ENCODE assay signal across 10 mouse cellular contexts in the genomic region with DNA sequence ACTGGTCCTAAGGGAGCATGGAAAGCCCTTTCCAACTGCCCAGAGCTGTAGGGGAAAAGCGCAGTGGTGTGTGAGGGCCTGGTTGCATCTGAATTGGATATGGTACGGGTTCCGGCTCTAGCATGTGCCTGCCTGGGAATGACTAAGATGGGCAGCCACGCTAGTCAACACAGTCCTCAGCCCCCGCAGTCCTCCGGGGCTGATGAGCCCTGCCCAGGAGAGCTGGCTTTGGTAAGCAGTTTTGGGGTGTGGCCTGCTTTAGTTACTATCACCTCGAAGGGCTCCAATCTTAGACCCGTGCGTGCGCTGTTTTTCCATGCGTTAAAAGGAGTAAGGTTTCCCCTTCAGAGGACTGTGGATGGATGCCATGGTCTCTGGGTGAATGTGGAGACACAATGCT. TPM values are rescaled to one million over a fixed set of nuclear protein-coding genes. Genes with fewer than 3 reads are reported as not detected.
DNase-seq lines count a peak whose midpoint lies in the region; ATAC-seq and TF ChIP-seq lines count a peak whose summit lies in the region.
"Had no signal": no experiment of that assay in that cellular context is flagged by ENCODE, and none has a peak within 500 bp of the region (broad histone marks: within the 10 kb centered on the region; RNA-seq: fewer than 3 reads in every experiment).

No protein-coding gene starts in this region.

- DNase-seq in heart, adult 11 months: peak; percentile 91
- no peak for DNase-seq in heart, adult 18-20 months
- no peak for DNase-seq in spleen, adult 2 months (ENCODE audit: low read depth in 1 of 2, low spot score in 2 of 2)
- no peak for DNase-seq in spleen, adult 12 weeks (ENCODE audit: low spot score)
- DNase-seq in right cerebral cortex, postnatal 25 days: no peak
- DNase-seq: cerebellum, adult 2 months had no signal

- no peak for TF ChIP-seq POLR2A in spleen, adult 2 months (IDR thresholded peaks at IDR 0.05; ENCODE audit: low read depth, low read length)

- WGBS in spleen, adult 2 months: 82% methylated on average over 11 of the region's 11 CpGs
- WGBS in intestine, embryonic 16.5 days: 71% methylated on average over 11 of the region's 11 CpGs
- 73% methylated on average over 11 of the region's 11 CpGs for WGBS in stomach, embryonic 15.5 days
- WGBS in midbrain, embryonic 13.5 days: 87% methylated on average over 11 of the region's 11 CpGs

- peak overlapping the region; percentile 80 for H3K27ac ChIP-seq in spleen, adult 2 months (ENCODE audit: insufficient read depth, low read length)
- no peak overlapping the region for H3K27ac ChIP-seq in intestine, embryonic 16.5 days (ENCODE audit: low read length)
- peak overlapping the region; percentile 26; the same call in 1 of the 2 replicates for H3K27ac ChIP-seq in stomach, embryonic 15.5 days
- no peak overlapping the region for H3K27ac ChIP-seq in midbrain, embryonic 13.5 days
- H3K27ac ChIP-seq: neural tube, embryonic 15.5 days had no signal

- no peaks in the 10 kb centered on the region for H3K36me3 ChIP-seq in spleen, adult 2 months (ENCODE audit: control insufficient read depth, insufficient read depth, low read length)
- H3K36me3 ChIP-seq in intestine, embryonic 16.5 days (ENCODE audit: control insufficient read depth, insufficient read depth, low read length): no peaks in the 10 kb centered on the region
- H3K36me3 ChIP-seq in stomach, embryonic 15.5 days: no peaks in the 10 kb centered on the region
- H3K36me3 ChIP-seq in midbrain, embryonic 13.5 days: no peaks in the 10 kb centered on the region
- H3K36me3 ChIP-seq: neural tube, embryonic 15.5 days had no signal

- peaks cover 21% of the 10 kb centered on the region; the same call in 1 of the 2 replicates for H3K4me1 ChIP-seq in spleen, adult 2 months (ENCODE audit: control insufficient read depth, insufficient read depth, insufficient read length)
- no peaks in the 10 kb centered on the region; the same call in 1 of the 2 replicates for H3K4me1 ChIP-seq in intestine, embryonic 16.5 days (ENCODE audit: control insufficient read depth, insufficient read depth, low read length)
- peaks cover 7% of the 10 kb centered on the region; the same call in 1 of the 2 replicates for H3K4me1 ChIP-seq in stomach, embryonic 15.5 days
- no peaks in the 10 kb centered on the region for H3K4me1 ChIP-seq in midbrain, embryonic 13.5 days (replicated peaks)

- ATAC-seq in intestine, embryonic 16.5 days: peak; percentile 67
- ATAC-seq in stomach, embryonic 15.5 days (ENCODE audit: insufficient read depth, low FRiP score, low read depth): peak; percentile 82
- ATAC-seq in midbrain, embryonic 13.5 days: no peak

- peak overlapping the region; percentile 51 for H3K4me3 ChIP-seq in spleen, adult 2 months (ENCODE audit: extremely low read depth, insufficient read depth, insufficient read length)
- no peak overlapping the region for H3K4me3 ChIP-seq in intestine, embryonic 16.5 days (ENCODE audit: low read length)
- no peak overlapping the region for H3K4me3 ChIP-seq in stomach, embryonic 15.5 days (replicated peaks)
- H3K4me3 ChIP-seq in midbrain, embryonic 13.5 days (replicated peaks): no peak overlapping the region
- H3K4me3 ChIP-seq: neural tube, embryonic 15.5 days had no signal

- H3K27me3 ChIP-seq in spleen, adult 2 months (ENCODE audit: control insufficient read depth, insufficient read depth, low read length): no peaks in the 10 kb centered on the region
- H3K27me3 ChIP-seq in intestine, embryonic 16.5 days (replicated peaks; ENCODE audit: control insufficient read depth, insufficient read depth, low read length): no peaks in the 10 kb centered on the region
- H3K27me3 ChIP-seq in stomach, embryonic 15.5 days (replicated peaks): no peaks in the 10 kb centered on the region
- H3K27me3 ChIP-seq in midbrain, embryonic 13.5 days: no peaks in the 10 kb centered on the region
- H3K27me3 ChIP-seq: neural tube, embryonic 15.5 days had no signal

- H3K9me3 ChIP-seq in intestine, embryonic 16.5 days (ENCODE audit: control insufficient read depth, low read length): 0 out of 2 replicates have a peak, but pooled peaks cover 4% of the 10 kb centered on the region
- no peaks in the 10 kb centered on the region for H3K9me3 ChIP-seq in stomach, embryonic 15.5 days
- no peaks in the 10 kb centered on the region for H3K9me3 ChIP-seq in midbrain, embryonic 13.5 days
- H3K9me3 ChIP-seq: neural tube, embryonic 15.5 days had no signal

- TF ChIP-seq CTCF in spleen, adult 2 months (IDR thresholded peaks at IDR 0.05; ENCODE audit: extremely low read depth, insufficient read depth, insufficient read length, insufficient replicate concordance): no peak

- no peak overlapping the region; the same call in 1 of the 2 replicates for H3K9ac ChIP-seq in intestine, embryonic 16.5 days (ENCODE audit: low read depth, low read length)
- H3K9ac ChIP-seq in stomach, embryonic 15.5 days: peak overlapping the region; percentile 9; the same call in 1 of the 2 replicates
- no peak overlapping the region for H3K9ac ChIP-seq in midbrain, embryonic 13.5 days (replicated peaks)
- H3K9ac ChIP-seq: neural tube, embryonic 15.5 days had no signal

- peak overlapping the region; percentile 26 for H3K4me2 ChIP-seq in intestine, embryonic 16.5 days (ENCODE audit: low read depth, low read length)
- H3K4me2 ChIP-seq in stomach, embryonic 15.5 days: peak overlapping the region; percentile 33
- no peak overlapping the region for H3K4me2 ChIP-seq in midbrain, embryonic 13.5 days (replicated peaks)
- H3K4me2 ChIP-seq: neural tube, embryonic 15.5 days had no signal

RNA-seq across cellular contexts. Expression of a gene that starts 16.4 kb away (rescaled TPM):
- 100 to 1,000 TPM; 363 to 405 TPM for total RNA-seq in heart, adult 18-20 months (2021)
- 361 and 391 TPM in 2 replicates for polyA plus RNA-seq in spleen, adult 2 months (2012; rRNA removed)
- 1,661 and 1,810 TPM in 2 replicates for polyA plus RNA-seq in intestine, embryonic 16.5 days (2015; fragmentation: Nextera tagmentation; extraction: Ambion mirVana)
- 1,924 and 2,089 TPM in 2 replicates for polyA plus RNA-seq in stomach, embryonic 15.5 days (2015; fragmentation: Nextera tagmentation; extraction: Ambion mirVana)
- 4,178 and 4,302 TPM in 2 replicates for polyA plus RNA-seq in midbrain, embryonic 13.5 days (2015; fragmentation: Nextera tagmentation; extraction: Ambion mirVana)

RNA-seq across cellular contexts. Expression of a gene that starts 20.8 kb away (rescaled TPM):
- 10 to 100 TPM; 10.1 to 11.4 TPM for total RNA-seq in heart, adult 18-20 months (2021)
- 7.1 and 9.3 TPM in 2 replicates for polyA plus RNA-seq in spleen, adult 2 months (2012; rRNA removed)
- polyA plus RNA-seq in intestine, embryonic 16.5 days (2015; fragmentation: Nextera tagmentation; extraction: Ambion mirVana): 28.3 and 30.8 TPM in 2 replicates
- 30.7 and 34.4 TPM in 2 replicates for polyA plus RNA-seq in stomach, embryonic 15.5 days (2015; fragmentation: Nextera tagmentation; extraction: Ambion mirVana)
- polyA plus RNA-seq in midbrain, embryonic 13.5 days (2015; fragmentation: Nextera tagmentation; extraction: Ambion mirVana): 28.8 and 33.6 TPM in 2 replicates

Comparison
In these comparisons a context has a peak if more than half of its experiments do, and no peak if none do; other contexts are left out.
1. H3K27ac ChIP-seq: peak in spleen, adult 2 months (single experiment) and stomach, embryonic 15.5 days (single experiment); none in intestine, embryonic 16.5 days (single experiment) and midbrain, embryonic 13.5 days (single experiment).